Comparison of ENCODE assay signal across 8 mouse cellular contexts in the genomic region with DNA sequence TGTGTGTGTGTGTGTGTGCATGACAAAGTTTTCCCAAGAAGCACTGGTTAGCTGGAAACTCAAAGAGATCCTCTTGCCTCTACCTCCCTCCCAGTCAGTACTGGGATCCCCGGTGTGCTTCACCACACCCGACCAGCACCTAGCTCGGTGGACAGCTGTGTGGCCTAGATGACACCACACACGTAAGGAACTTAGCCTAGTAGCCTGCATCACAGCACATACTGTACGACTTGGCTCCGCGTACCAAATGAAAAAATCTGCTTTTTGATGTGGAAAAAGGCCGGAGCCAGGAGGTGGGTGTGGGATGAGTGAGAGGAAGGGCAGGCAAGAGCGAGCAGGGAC. TPM values are rescaled to one million over a fixed set of nuclear protein-coding genes. Genes with fewer than 3 reads are reported as not detected.
DNase-seq lines count a peak whose midpoint lies in the region; ATAC-seq and TF ChIP-seq lines count a peak whose summit lies in the region.

No protein-coding gene starts in this region.

- peaks cover 4% of the 10 kb centered on the region; the same call in 1 of the 2 replicates for H3K4me1 ChIP-seq in lung, adult 2 months (ENCODE audit: control insufficient read depth, insufficient read depth, low read length)
- peaks cover 10% of the 10 kb centered on the region for H3K4me1 ChIP-seq in hindbrain, embryonic 16.5 days (ENCODE audit: control insufficient read depth, insufficient read depth, low read depth, low read length)
- peaks cover 13% of the 10 kb centered on the region for H3K4me1 ChIP-seq in midbrain, embryonic 15.5 days

- no peaks in the 10 kb centered on the region for H3K9me3 ChIP-seq in hindbrain, embryonic 16.5 days (ENCODE audit: control insufficient read depth, low read length)
- no peaks in the 10 kb centered on the region for H3K9me3 ChIP-seq in midbrain, embryonic 15.5 days

- peak overlapping the region; percentile 82 for H3K9ac ChIP-seq in hindbrain, embryonic 16.5 days (ENCODE audit: low read depth, low read length)
- H3K9ac ChIP-seq in midbrain, embryonic 15.5 days, result peak overlapping the region; percentile 56

- H3K27me3 ChIP-seq in hindbrain, embryonic 16.5 days (replicated peaks; ENCODE audit: control insufficient read depth, insufficient read depth, low read length), result no peaks in the 10 kb centered on the region
- H3K27me3 ChIP-seq in midbrain, embryonic 15.5 days (replicated peaks), result no peaks in the 10 kb centered on the region

- peak overlapping the region; percentile 85 for H3K4me2 ChIP-seq in hindbrain, embryonic 16.5 days (ENCODE audit: low read length)
- peak overlapping the region; percentile 71 for H3K4me2 ChIP-seq in midbrain, embryonic 15.5 days

- DNase-seq in lung, adult 2 months, result no peak
- DNase-seq in lung, postnatal 14 days, result no peak
- DNase-seq in c-Kit-positive CD71-positive TER-119-negative erythroid progenitor cells, embryonic 14.5 days (ENCODE audit: low read depth), result peak; percentile 34
- no peak for DNase-seq in retina, embryonic 14.5 days (ENCODE audit: low spot score)
- no peak for DNase-seq in ovary, postnatal 14 days (ENCODE audit: low spot score)
- DNase-seq in gastrocnemius, postnatal 4 days (ENCODE audit: low spot score in 2 of 2), result no peak

- H3K27ac ChIP-seq in hindbrain, embryonic 16.5 days (ENCODE audit: low read depth, low read length), result peak overlapping the region; percentile 78
- H3K27ac ChIP-seq in midbrain, embryonic 15.5 days, result peak overlapping the region; percentile 81

- H3K4me3 ChIP-seq in lung, adult 2 months (replicated peaks; ENCODE audit: extremely low read depth, low read depth, low read length), result peak overlapping the region; percentile 69
- H3K4me3 ChIP-seq in hindbrain, embryonic 16.5 days (ENCODE audit: low read length), result peak overlapping the region; percentile 68
- peak overlapping the region; percentile 62 for H3K4me3 ChIP-seq in midbrain, embryonic 15.5 days

- TF ChIP-seq CTCF in lung, adult 2 months (IDR thresholded peaks at IDR 0.05; ENCODE audit: insufficient read depth, low read length), result no peak

- ATAC-seq in hindbrain, embryonic 16.5 days, result no peak
- no peak; the same call in 1 of the 2 replicates for ATAC-seq in midbrain, embryonic 15.5 days (replicated peaks)

- TF ChIP-seq POLR2A in lung, adult 2 months (IDR thresholded peaks at IDR 0.05; ENCODE audit: borderline replicate concordance, extremely low read depth, low read depth, low read length), result no peak

- no peaks in the 10 kb centered on the region for H3K36me3 ChIP-seq in hindbrain, embryonic 16.5 days (ENCODE audit: control insufficient read depth, insufficient read depth, low read length)
- H3K36me3 ChIP-seq in midbrain, embryonic 15.5 days (replicated peaks), result no peaks in the 10 kb centered on the region

- under 1% methylated on average over 9 of the region's 9 CpGs for WGBS in lung, adult 2 months
- WGBS in hindbrain, embryonic 16.5 days, result 2% methylated on average over 9 of the region's 9 CpGs
- 3% methylated on average over 9 of the region's 9 CpGs for WGBS in midbrain, embryonic 15.5 days

RNA-seq across cellular contexts. Expression of a gene that starts 0.5 kb away (rescaled TPM):
- polyA plus RNA-seq in lung, adult 2 months (2012; rRNA removed), result 1.3 and 2.0 TPM in 2 replicates
- 4.3 and 7.1 TPM in 2 replicates for polyA plus RNA-seq in hindbrain, embryonic 16.5 days (2015; fragmentation: Nextera tagmentation; extraction: Ambion mirVana)
- polyA plus RNA-seq in midbrain, embryonic 15.5 days (2015; fragmentation: Nextera tagmentation; extraction: Ambion mirVana), result 4.7 and 5.1 TPM in 2 replicates
- 1 to 10 TPM; 3.6 to 3.9 TPM for total RNA-seq in gastrocnemius, postnatal 4 days (2021)
